In the genomic region with DNA sequence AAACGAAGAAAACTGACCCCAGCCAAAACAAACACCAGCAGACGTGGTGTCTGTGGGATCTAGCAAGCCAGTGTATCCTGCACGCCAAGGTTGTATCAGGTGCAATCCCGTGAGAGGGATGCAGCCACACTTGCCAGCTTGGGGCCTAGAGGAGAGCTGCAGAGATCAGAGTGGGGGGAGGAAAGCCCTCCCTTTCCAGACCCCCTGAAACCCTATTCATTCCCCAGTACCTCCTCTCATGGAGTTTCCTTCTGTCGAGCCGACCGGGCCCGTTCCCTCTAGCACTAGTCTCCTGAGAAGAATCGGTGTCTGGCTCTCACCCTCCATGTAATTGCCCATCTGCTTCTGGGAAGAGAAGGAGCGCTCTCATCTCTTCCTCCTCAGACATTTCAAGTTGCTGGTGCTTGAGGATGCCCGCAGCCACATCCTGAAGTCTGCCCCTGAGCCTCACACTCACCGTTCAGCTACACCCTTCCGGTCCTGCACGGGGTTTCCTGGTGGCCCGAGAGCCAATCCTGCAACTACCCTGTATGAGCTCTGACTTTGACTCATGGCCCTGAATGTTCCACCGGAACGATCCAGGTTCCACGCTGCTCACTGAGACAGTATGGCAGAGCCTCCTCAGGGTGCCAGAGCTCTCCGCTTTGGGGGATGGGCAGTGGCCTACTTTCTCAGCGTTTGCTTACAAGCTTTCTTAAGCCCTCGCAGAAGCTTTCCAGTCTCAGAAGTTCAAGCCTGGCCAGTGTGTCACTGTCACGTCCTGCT, we compare ENCODE assay signal across 21 mouse cellular contexts.
DNase-seq lines count a peak whose midpoint lies in the region; ATAC-seq and TF ChIP-seq lines count a peak whose summit lies in the region.
"Had no signal": no experiment of that assay in that cellular context is flagged by ENCODE, and none has a peak within 500 bp of the region (broad histone marks: within the 10 kb centered on the region; RNA-seq: fewer than 3 reads in every experiment).

No protein-coding gene starts in this region.

- no peak for DNase-seq in frontal cortex, adult 2 months (ENCODE audit: extremely low spot score in 1 of 2, low spot score in 1 of 2)
- DNase-seq in R1 (ENCODE audit: low read depth, low spot score) = peak; percentile 16
- peak; percentile 22 for DNase-seq in cerebellum, adult 11-12 months
- DNase-seq in cerebellum, postnatal 14 days = peak; percentile 60 to 69
- DNase-seq in forebrain, embryonic 11.5 days (ENCODE audit: low spot score) = no peak
- no peak for DNase-seq in urinary bladder, postnatal 25 days (ENCODE audit: low spot score)
- DNase-seq in left cerebral cortex, adult 2 months (ENCODE audit: extremely low spot score in 1 of 2, low spot score in 2 of 2) = no peak
- DNase-seq: adrenal gland, adult 2 months; embryo, embryonic 11 days; gastrocnemius, postnatal 25 days; kidney, adult 18-20 months; lung, adult 18-20 months; lung, postnatal 14 days; midbrain, embryonic 14.5 days had no signal

- H3K27ac ChIP-seq in forebrain, embryonic 11.5 days (ENCODE audit: low read depth, low read length) = no peak overlapping the region
- H3K27ac ChIP-seq in left cerebral cortex, adult 2 months = no peak overlapping the region
- H3K27ac ChIP-seq: forebrain, embryonic 12.5 days; heart, embryonic 15.5 days; kidney, postnatal 0 days; limb, embryonic 10.5 days; stomach, postnatal 0 days had no signal

- H3K4me1 ChIP-seq in forebrain, embryonic 11.5 days (replicated peaks; ENCODE audit: control insufficient read depth, insufficient read depth, low read length) = no peaks in the 10 kb centered on the region
- H3K4me1 ChIP-seq: forebrain, embryonic 12.5 days; heart, embryonic 15.5 days had no signal

- peaks cover 2% of the 10 kb centered on the region; the same call in 1 of the 2 replicates for H3K9me3 ChIP-seq in forebrain, embryonic 11.5 days (ENCODE audit: control insufficient read depth, low read length)
- H3K9me3 ChIP-seq: forebrain, embryonic 12.5 days; heart, embryonic 15.5 days; limb, embryonic 10.5 days had no signal

- H3K36me3 ChIP-seq in forebrain, embryonic 11.5 days (ENCODE audit: control insufficient read depth, insufficient read depth, low read length) = no peaks in the 10 kb centered on the region
- H3K36me3 ChIP-seq: forebrain, embryonic 12.5 days; heart, embryonic 15.5 days; limb, embryonic 10.5 days had no signal

- no peak overlapping the region for H3K4me2 ChIP-seq in forebrain, embryonic 11.5 days (ENCODE audit: low read depth, low read length, severe bottlenecking)
- H3K4me2 ChIP-seq: forebrain, embryonic 12.5 days; heart, embryonic 15.5 days had no signal

- intact Hi-C loops in left cerebral cortex, adult 2 months (cut with DNase I) = no loop called here

- peak; percentile 82 for ATAC-seq in frontal cortex, adult (ENCODE audit: low TSS enrichment)
- no peak for ATAC-seq in forebrain, embryonic 11.5 days (replicated peaks; ENCODE audit: low FRiP score)

- WGBS in forebrain, embryonic 11.5 days = 74% methylated on average over 22 of the region's 22 CpGs

- no peaks in the 10 kb centered on the region for H3K27me3 ChIP-seq in forebrain, embryonic 11.5 days (ENCODE audit: control insufficient read depth, insufficient read depth, low read length)
- H3K27me3 ChIP-seq: forebrain, embryonic 12.5 days; heart, embryonic 15.5 days had no signal

- no peak overlapping the region for H3K9ac ChIP-seq in forebrain, embryonic 11.5 days (ENCODE audit: low read length)
- H3K9ac ChIP-seq: forebrain, embryonic 12.5 days; heart, embryonic 15.5 days had no signal

- no peak overlapping the region for H3K4me3 ChIP-seq in forebrain, embryonic 11.5 days (ENCODE audit: low read depth, low read length)
- no peak overlapping the region for H3K4me3 ChIP-seq in left cerebral cortex, adult 2 months
- H3K4me3 ChIP-seq: forebrain, embryonic 12.5 days; heart, embryonic 15.5 days; limb, embryonic 10.5 days; myocyte had no signal

- no peak for TF ChIP-seq CTCF in left cerebral cortex, adult 2 months (IDR thresholded peaks at IDR 0.05)

Comparison
In these comparisons a context has a peak if more than half of its experiments do, and no peak if none do; other contexts are left out.
1. DNase-seq: peak in R1 (single experiment), cerebellum, adult 11-12 months (single experiment) and cerebellum, postnatal 14 days (2 of 2); none in frontal cortex, adult 2 months (0 of 2), forebrain, embryonic 11.5 days (single experiment), urinary bladder, postnatal 25 days (single experiment) and left cerebral cortex, adult 2 months (0 of 2).